Mouse (Mus musculus): Measurements from ENCODE around the gene Atp7b.

Atp7b gene

GRCm38 (mm10) chr8:22059821-22060445 lies at the start of gene Atp7b:
Gene Atp7b (minus strand): TSS chr8:22060305.
- peak; percentile 72 for DNase-seq (ENCODE audit: low read depth)

- no peak for DNase-seq (ENCODE audit: low read depth)
Observed at GRCm38 (mm10) chr8:22107020-22107419, 46.9 kb upstream of the Atp7b start.

- peak; percentile 4 for DNase-seq (ENCODE audit: low read depth)
Observed at GRCm38 (mm10) chr8:22091568-22091967, 31.5 kb upstream of the Atp7b start.

GRCm38 (mm10) chr8:22089226-22089625 lies 29.1 kb upstream of the Atp7b start:
- DNase-seq (ENCODE audit: low read depth), result no peak

GRCm38 (mm10) chr8:22079313-22080007 lies 19.4 kb upstream of the Atp7b start:
- DNase-seq (ENCODE audit: low read depth), result no peak

- DNase-seq (ENCODE audit: low read depth), result no peak
Observed at GRCm38 (mm10) chr8:22061126-22061525, 1.0 kb upstream of the Atp7b start.

- DNase-seq (ENCODE audit: low read depth), result peak; percentile 98
Observed at GRCm38 (mm10) chr8:22060446-22060889, 363 bp upstream of the Atp7b start, which contains the start of gene Alg11. Gene Alg11 (plus strand): TSS chr8:22060721.

GRCm38 (mm10) chr8:22059153-22059738 lies 859 bp downstream of the Atp7b start:
- no peak for DNase-seq (ENCODE audit: low read depth)

GRCm38 (mm10) chr8:22058368-22058767 lies 1.7 kb downstream of the Atp7b start:
- peak; percentile 10 for DNase-seq (ENCODE audit: low read depth)

GRCm38 (mm10) chr8:22056850-22057249 lies 3.3 kb downstream of the Atp7b start:
- no peak for DNase-seq (ENCODE audit: low read depth)

GRCm38 (mm10) chr8:22055492-22055877 lies 4.6 kb downstream of the Atp7b start:
- no peak for DNase-seq (ENCODE audit: low read depth)

GRCm38 (mm10) chr8:22054674-22055491 lies 5.2 kb downstream of the Atp7b start:
- DNase-seq (ENCODE audit: low read depth), result no peak

- DNase-seq (ENCODE audit: low read depth), result peak; percentile 53
Observed at GRCm38 (mm10) chr8:22047699-22048464, 12.2 kb downstream of the Atp7b start.

- DNase-seq (ENCODE audit: low read depth), result no peak
Observed at GRCm38 (mm10) chr8:22043706-22044105, 16.4 kb downstream of the Atp7b start.

- no peak for DNase-seq (ENCODE audit: low read depth)
Observed at GRCm38 (mm10) chr8:22042515-22042914, 17.6 kb downstream of the Atp7b start.

- no peak for DNase-seq (ENCODE audit: low read depth)
Observed at GRCm38 (mm10) chr8:22040153-22040509, 20.0 kb downstream of the Atp7b start.

GRCm38 (mm10) chr8:22039468-22040152 lies 20.5 kb downstream of the Atp7b start:
- DNase-seq (ENCODE audit: low read depth), result no peak

GRCm38 (mm10) chr8:22037022-22037421 lies 23.1 kb downstream of the Atp7b start:
- no peak for DNase-seq (ENCODE audit: low read depth)

- DNase-seq (ENCODE audit: low read depth), result no peak
Observed at GRCm38 (mm10) chr8:22036137-22036536, 24.0 kb downstream of the Atp7b start.

GRCm38 (mm10) chr8:22030990-22031389 lies 29.1 kb downstream of the Atp7b start:
- DNase-seq (ENCODE audit: low read depth), result no peak

GRCm38 (mm10) chr8:22028973-22029372 lies 31.1 kb downstream of the Atp7b start:
- DNase-seq (ENCODE audit: low read depth), result no peak
